Mouse (Mus musculus) liver, embryonic 12.5 days (tissue): Measurements from ENCODE around the gene Ttc7b. TPM values are rescaled to one million over a fixed set of nuclear protein-coding genes. Genes with fewer than 3 reads are reported as not detected.

Source experiments
- ATAC-seq: fragments of 200-750 bp; cut with Nextera tagmentation; 2 replicates; pipeline ENCODE4 v1.8.0; 2017; ENCODE audit warnings: moderate number of reproducible peaks, mild to moderate bottlenecking, moderate library complexity
- H3K27ac ChIP-seq: fragments of 300-500 bp; sonication (generic); 2 replicates; pipeline ENCODE4 v1.5.1; 2016; ENCODE audit warnings: mild to moderate bottlenecking
- H3K27me3 ChIP-seq: fragments of 300-500 bp; sonication (generic); replicated peaks from 2 replicates; pipeline ENCODE4 v1.6.1; 2016; ENCODE audit warnings: mild to moderate bottlenecking, moderate library complexity
- H3K36me3 ChIP-seq: fragments of 300-500 bp; sonication (generic); 2 replicates; pipeline ENCODE4 v1.6.1; 2016; ENCODE audit warnings: mild to moderate bottlenecking, moderate library complexity
- H3K4me1 ChIP-seq: fragments of 300-500 bp; sonication (generic); 2 replicates; pipeline ENCODE4 v1.6.1; 2016
- H3K4me2 ChIP-seq: fragments of 300-500 bp; sonication (generic); 2 replicates; pipeline ENCODE4 v1.6.1; 2016; ENCODE audit warnings: mild to moderate bottlenecking, moderate library complexity
- H3K4me3 ChIP-seq: fragments of 300-500 bp; sonication (generic); 2 replicates; pipeline ENCODE4 v1.5.1; 2016; ENCODE audit warnings: mild to moderate bottlenecking, moderate library complexity
- H3K9ac ChIP-seq: fragments of 300-500 bp; sonication (generic); 2 replicates; pipeline ENCODE4 v1.6.1; 2016; ENCODE audit warnings: mild to moderate bottlenecking, moderate library complexity
- H3K9me3 ChIP-seq: fragments of 300-500 bp; sonication (generic); replicated peaks from 2 replicates; pipeline ENCODE4 v1.6.1; 2016; ENCODE audit warnings: mild to moderate bottlenecking, moderate library complexity
- WGBS: fragments of 180-500 bp; shearing (Covaris S2); methylation state at CpG from one replicate; pipeline ENCODE4 v1.1.7; 2016; ENCODE audit not compliant: insufficient replicate concordance; 5-methylcytosine and 5-hydroxymethylcytosine counted together
- polyA plus RNA-seq: library from polyadenylated mRNA; unstranded; fragments of >200 nt; fragmentation: Nextera tagmentation; extraction: Ambion mirVana; gene quantifications from 2 replicates; pipeline ENCODE4 v1.2.1, GENCODE M21; 2016

Ttc7b gene
- polyA plus RNA-seq, 1 experiment from 2014 or later = 2.2 TPM

DNA sequence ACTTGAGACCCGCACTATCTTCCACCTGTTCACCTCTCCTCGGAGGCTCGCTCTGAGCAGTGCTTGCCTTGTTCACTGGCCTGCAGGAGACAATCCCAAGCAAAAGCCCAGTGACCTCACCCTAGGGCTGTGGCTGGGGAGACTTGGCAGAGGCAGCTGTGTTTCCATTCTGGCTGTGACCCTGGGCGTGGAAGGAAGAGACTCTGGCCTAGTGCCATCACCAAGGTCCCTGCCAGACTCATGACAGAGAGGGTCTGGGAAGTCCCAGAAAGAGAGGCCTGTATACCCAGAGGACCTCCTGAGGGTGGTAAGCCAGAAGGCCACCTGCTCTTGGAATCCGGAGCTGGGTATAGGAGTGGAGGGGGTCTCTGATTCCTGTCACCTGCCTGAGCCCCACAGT is 244.8 kb downstream of the Ttc7b start:
- no peak overlapping the region for H3K9ac ChIP-seq

GRCm38 (mm10) chr12:100273033-100273432 is 247.6 kb downstream of the Ttc7b start:
- Histone ChIP-seq H3K4me2 (no peak overlapping the region), H3K9me3 (no peaks in the 10 kb centered on the region), H3K27me3 (peaks cover 14% of the 10 kb centered on the region; the same call in 1 of the 2 replicates), H3K36me3 (no peaks in the 10 kb centered on the region), H3K27ac (no peak overlapping the region), H3K9ac (no peak overlapping the region), H3K4me1 (peaks cover 18% of the 10 kb centered on the region), H3K4me3 (no peak overlapping the region)
- 66% methylated on average over 2 of the region's 2 CpGs for WGBS
- no peak for ATAC-seq

More for the DNA sequence above, 244.8 kb downstream of the Ttc7b start:
- peaks cover 14% of the 10 kb centered on the region; the same call in 1 of the 2 replicates for H3K27me3 ChIP-seq
- no peaks in the 10 kb centered on the region for H3K9me3 ChIP-seq
- H3K4me3 ChIP-seq = no peak overlapping the region
- no peaks in the 10 kb centered on the region for H3K36me3 ChIP-seq
- ATAC-seq = no peak
- no peak overlapping the region for H3K4me2 ChIP-seq
- no peak overlapping the region for H3K27ac ChIP-seq
- 69% methylated on average over 5 of the region's 5 CpGs for WGBS
- H3K4me1 ChIP-seq = peaks cover 24% of the 10 kb centered on the region

DNA sequence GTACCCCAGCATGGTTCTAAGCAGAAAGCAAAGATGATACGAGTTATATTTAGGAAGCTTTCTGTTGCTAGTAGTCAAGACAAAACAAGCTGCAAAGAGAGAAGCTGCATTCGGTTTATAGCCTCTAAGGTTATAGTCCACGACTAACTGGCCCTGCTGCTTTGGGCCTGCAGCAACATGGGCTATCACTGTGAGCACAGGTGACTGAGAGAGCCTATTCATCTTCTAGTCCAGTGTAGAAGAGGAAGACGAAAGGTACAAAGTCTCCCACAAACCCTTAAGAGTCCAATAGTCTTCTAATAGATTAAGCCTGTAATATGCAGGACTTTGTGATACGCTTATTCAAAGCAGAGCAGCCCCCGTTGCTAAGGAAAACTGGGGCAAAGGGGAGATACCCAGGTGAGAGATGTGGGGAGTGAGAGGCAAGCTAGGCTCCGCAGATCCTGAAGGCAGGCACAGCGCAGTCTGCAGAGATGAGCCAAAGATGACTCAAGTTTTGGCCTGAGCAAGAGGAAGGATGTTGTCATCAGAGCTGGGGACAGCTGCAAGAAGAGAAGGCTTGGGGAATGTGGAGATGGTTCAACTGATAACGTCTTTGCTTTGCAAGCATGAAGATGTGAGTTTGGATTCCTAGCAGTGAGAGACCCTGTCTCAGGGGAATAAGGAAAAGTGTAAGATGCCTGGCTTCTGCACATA is 250.5 kb downstream of the Ttc7b start:
- H3K4me1 ChIP-seq = no peaks in the 10 kb centered on the region
- H3K36me3 ChIP-seq = no peaks in the 10 kb centered on the region
- peaks cover 36% of the 10 kb centered on the region; the same call in 1 of the 2 replicates for H3K27me3 ChIP-seq
- 63% methylated on average over 9 of the region's 9 CpGs for WGBS
- no peak overlapping the region for H3K4me2 ChIP-seq
- no peak overlapping the region for H3K9ac ChIP-seq
- H3K4me3 ChIP-seq = no peak overlapping the region
- no peak overlapping the region for H3K27ac ChIP-seq
- H3K9me3 ChIP-seq = no peaks in the 10 kb centered on the region
- ATAC-seq = no peak

DNA sequence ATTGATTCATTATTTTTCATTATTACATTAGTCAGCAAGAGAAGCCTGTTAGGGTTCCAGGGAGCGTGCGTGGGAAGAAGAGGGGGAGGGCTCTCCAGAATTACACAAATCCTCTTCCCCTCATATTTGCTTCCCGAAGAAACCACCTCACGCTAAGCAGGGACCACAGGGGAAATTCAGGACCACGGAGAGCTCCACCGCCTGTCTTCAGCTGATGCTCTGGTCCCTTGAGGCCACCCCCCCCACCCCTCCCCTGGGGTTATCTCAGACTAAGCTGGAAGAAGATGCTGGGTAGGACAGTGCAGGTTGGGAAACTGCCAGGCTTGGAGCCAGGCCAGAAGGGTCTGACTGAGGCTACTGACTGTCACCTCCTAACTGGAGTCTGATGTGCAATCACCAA is 252.6 kb downstream of the Ttc7b start:
- Histone ChIP-seq H3K27me3 (peaks cover 34% of the 10 kb centered on the region), H3K27ac (no peak overlapping the region), H3K9me3 (no peaks in the 10 kb centered on the region), H3K36me3 (no peaks in the 10 kb centered on the region), H3K4me2 (no peak overlapping the region), H3K4me3 (no peak overlapping the region), H3K4me1 (peaks cover 8% of the 10 kb centered on the region), H3K9ac (no peak overlapping the region)
- WGBS = 9% methylated on average over 6 of the region's 6 CpGs
- no peak for ATAC-seq

- ATAC-seq = no peak
- Histone ChIP-seq H3K9ac (no peak overlapping the region), H3K4me2 (no peak overlapping the region), H3K36me3 (no peaks in the 10 kb centered on the region), H3K4me1 (peaks cover 8% of the 10 kb centered on the region), H3K27ac (no peak overlapping the region), H3K4me3 (no peak overlapping the region), H3K27me3 (peaks cover 36% of the 10 kb centered on the region), H3K9me3 (no peaks in the 10 kb centered on the region)
- WGBS = 54% methylated on average over 8 of the region's 9 CpGs
Observed at GRCm38 (mm10) chr12:100265546-100266309, 254.9 kb downstream of the Ttc7b start.

DNA sequence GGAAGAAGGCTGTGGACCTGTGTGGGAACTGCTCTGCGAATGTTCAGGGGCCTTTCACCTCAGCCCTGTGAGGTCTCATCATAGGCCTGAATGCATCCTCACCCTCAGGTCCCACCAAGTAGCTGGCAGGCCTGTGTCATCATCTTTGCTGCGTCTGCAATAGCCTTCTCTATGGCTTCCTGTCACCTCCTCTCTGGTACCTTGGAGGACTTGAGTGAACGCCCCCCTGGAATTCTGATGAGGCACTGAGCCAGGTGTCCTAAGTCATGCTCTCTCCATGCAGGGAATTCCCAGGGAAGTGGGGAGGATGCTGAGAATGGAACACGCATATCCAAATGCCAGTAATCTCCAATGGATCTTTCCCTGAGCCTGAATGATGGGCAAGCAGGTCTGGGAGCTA is 255.7 kb downstream of the Ttc7b start:
- no peak overlapping the region for H3K4me3 ChIP-seq
- H3K9ac ChIP-seq = no peak overlapping the region
- no peak overlapping the region for H3K27ac ChIP-seq
- H3K27me3 ChIP-seq = peaks cover 36% of the 10 kb centered on the region
- 62% methylated on average over 4 of the region's 4 CpGs for WGBS
- ATAC-seq = no peak
- H3K4me2 ChIP-seq = no peak overlapping the region
- H3K9me3 ChIP-seq = no peaks in the 10 kb centered on the region
- peaks cover 8% of the 10 kb centered on the region for H3K4me1 ChIP-seq
- H3K36me3 ChIP-seq = no peaks in the 10 kb centered on the region

DNA sequence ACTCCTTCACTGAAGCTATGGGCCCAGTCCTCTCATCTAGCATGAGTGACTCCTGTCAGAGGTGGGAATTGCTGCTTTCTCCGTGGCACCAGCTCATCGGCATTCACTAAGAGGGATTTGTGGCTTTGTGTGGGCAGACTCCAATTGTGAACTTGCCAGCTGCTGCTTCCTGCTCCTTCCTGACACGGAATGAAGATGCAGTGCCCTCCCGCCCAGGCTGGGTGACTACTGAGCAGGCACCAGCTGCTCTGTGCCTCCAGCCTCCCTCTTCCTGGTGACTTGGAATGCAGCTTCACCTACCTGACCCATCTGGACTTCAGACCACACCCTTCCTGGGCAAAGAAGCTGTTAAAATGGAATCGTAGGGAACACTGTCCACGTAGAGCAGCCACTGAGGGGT is 257.8 kb downstream of the Ttc7b start:
- 67% methylated on average over 6 of the region's 6 CpGs for WGBS
- ATAC-seq = no peak

GRCm38 (mm10) chr12:100261761-100262160 is 258.9 kb downstream of the Ttc7b start:
- H3K4me1 ChIP-seq = peaks cover 8% of the 10 kb centered on the region
- H3K4me3 ChIP-seq = no peak overlapping the region
- ATAC-seq = no peak
- no peaks in the 10 kb centered on the region for H3K36me3 ChIP-seq
- no peak overlapping the region for H3K9ac ChIP-seq
- WGBS = 67% methylated on average over 6 of the region's 6 CpGs
- peaks cover 26% of the 10 kb centered on the region for H3K27me3 ChIP-seq
- no peak overlapping the region for H3K27ac ChIP-seq
- no peaks in the 10 kb centered on the region for H3K9me3 ChIP-seq
- no peak overlapping the region for H3K4me2 ChIP-seq

More for the DNA sequence above, 257.8 kb downstream of the Ttc7b start:
- Histone ChIP-seq H3K36me3 (no peaks in the 10 kb centered on the region), H3K4me2 (no peak overlapping the region), H3K27ac (no peak overlapping the region), H3K9me3 (no peaks in the 10 kb centered on the region), H3K4me3 (no peak overlapping the region), H3K9ac (no peak overlapping the region), H3K27me3 (peaks cover 36% of the 10 kb centered on the region), H3K4me1 (peaks cover 8% of the 10 kb centered on the region)

DNA sequence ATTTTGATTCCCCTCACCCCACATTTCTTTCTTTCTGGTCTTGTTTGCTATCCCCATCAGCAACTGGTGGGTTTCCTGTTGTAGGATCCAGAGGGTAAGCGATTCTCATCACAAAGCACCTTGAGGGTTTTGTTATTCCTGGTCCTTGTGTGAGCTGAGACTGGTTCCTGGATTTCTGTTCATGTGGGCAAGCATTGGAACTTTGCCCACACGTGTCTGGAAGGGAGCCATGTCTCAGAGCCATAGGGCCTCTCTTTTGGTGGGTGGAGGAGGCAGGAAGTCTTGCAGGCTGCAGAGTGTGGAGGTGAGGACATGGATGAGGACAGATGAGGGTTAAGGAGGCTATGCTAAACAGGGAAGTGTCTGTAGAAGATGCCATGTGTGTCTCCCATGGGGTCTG is 260.5 kb downstream of the Ttc7b start:
- Histone ChIP-seq H3K9ac (no peak overlapping the region), H3K9me3 (no peaks in the 10 kb centered on the region), H3K36me3 (no peaks in the 10 kb centered on the region), H3K4me1 (peaks cover 8% of the 10 kb centered on the region), H3K4me2 (no peak overlapping the region), H3K27me3 (peaks cover 14% of the 10 kb centered on the region), H3K27ac (no peak overlapping the region), H3K4me3 (no peak overlapping the region)
- no peak for ATAC-seq
- WGBS = 56% methylated on average over 2 of the region's 2 CpGs

DNA sequence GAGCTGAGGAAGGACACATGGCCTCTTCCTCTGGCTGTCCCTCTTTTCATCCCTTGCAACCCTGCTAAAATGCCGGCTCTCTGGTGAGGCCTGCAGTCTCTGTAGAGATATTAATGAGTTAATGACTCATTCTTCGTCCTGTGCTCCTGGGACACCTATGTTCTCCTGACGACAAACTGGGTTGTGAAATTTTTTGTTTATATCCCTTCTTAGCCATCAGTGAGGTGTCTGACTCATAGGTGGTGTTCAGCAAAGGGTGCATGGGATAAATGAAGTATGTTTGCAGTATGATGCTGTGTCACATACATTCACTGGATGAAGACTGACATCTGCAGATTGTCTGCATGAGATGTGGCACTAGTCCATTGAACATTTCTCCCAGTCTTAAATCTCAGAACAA is 262.8 kb downstream of the Ttc7b start:
- Histone ChIP-seq H3K4me3 (no peak overlapping the region), H3K4me2 (no peak overlapping the region), H3K27me3 (peaks cover 4% of the 10 kb centered on the region; the same call in 1 of the 2 replicates), H3K9ac (no peak overlapping the region), H3K4me1 (no peaks in the 10 kb centered on the region), H3K36me3 (no peaks in the 10 kb centered on the region), H3K27ac (no peak overlapping the region), H3K9me3 (no peaks in the 10 kb centered on the region)
- WGBS = 54% methylated on average over 3 of the region's 3 CpGs
- ATAC-seq = no peak

DNA sequence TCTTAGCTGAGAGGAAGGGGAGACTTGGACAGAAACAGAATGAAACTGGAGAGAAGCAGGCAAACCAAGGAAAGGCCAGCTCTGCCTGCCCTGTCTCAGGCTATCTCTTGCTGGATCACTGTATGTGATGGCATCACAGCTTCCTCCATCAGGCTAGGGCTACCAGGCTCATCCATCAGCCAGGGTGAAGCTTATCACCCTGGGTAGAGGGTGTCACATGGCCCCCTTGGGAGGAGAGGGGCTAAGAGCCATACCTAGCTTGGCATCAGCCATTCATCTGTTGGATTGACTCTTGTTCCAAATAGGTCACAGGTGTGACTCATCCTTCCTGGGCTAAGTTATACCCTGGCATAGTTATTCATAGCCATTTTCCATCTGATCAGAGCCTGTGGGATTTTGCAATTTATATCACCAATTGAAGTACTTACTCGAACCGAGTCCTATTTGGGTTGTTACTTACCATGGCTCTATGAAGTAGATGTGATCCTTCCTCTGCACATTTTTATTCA is 265.1 kb downstream of the Ttc7b start:
- H3K36me3 ChIP-seq = no peaks in the 10 kb centered on the region
- no peak overlapping the region for H3K4me2 ChIP-seq
- no peak for ATAC-seq
- no peak overlapping the region for H3K27ac ChIP-seq
- no peaks in the 10 kb centered on the region for H3K4me1 ChIP-seq
- H3K9me3 ChIP-seq = no peaks in the 10 kb centered on the region
- no peak overlapping the region for H3K4me3 ChIP-seq
- H3K27me3 ChIP-seq = no peaks in the 10 kb centered on the region
- H3K9ac ChIP-seq = no peak overlapping the region
- 61% methylated on average over 2 of the region's 2 CpGs for WGBS

DNA sequence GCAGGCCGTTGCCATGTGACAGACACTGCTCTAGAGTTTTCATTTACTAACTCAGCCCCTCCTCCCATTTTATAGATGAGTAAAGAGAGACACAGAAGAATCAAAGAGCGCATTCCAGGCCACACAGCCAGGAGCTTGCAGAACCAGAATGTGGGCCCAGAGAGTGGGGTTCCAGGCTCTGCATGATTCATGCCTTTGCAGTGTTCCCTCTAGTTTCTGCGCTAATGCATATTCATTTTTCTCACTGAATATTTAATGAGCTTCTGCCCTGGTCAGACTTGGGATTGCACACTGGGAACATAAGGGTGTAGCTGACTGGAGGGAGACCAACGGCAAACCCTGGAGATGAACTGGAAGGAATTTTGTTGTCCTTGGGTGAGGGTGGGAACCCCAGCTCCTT is 266.2 kb downstream of the Ttc7b start:
- Histone ChIP-seq H3K9ac (no peak overlapping the region), H3K27me3 (no peaks in the 10 kb centered on the region), H3K9me3 (no peaks in the 10 kb centered on the region), H3K4me1 (no peaks in the 10 kb centered on the region), H3K4me3 (no peak overlapping the region), H3K4me2 (no peak overlapping the region), H3K36me3 (no peaks in the 10 kb centered on the region), H3K27ac (no peak overlapping the region)
- 65% methylated on average over 4 of the region's 4 CpGs for WGBS
- no peak for ATAC-seq
